Mouse (Mus musculus): ENCODE measurements around the gene Zbtb12. TPM values are rescaled to one million over a fixed set of nuclear protein-coding genes. Genes with fewer than 3 reads are reported as not detected.

The Zbtb12 gene
- polyA plus RNA-seq, 1 experiment: 12.3 TPM

DNA sequence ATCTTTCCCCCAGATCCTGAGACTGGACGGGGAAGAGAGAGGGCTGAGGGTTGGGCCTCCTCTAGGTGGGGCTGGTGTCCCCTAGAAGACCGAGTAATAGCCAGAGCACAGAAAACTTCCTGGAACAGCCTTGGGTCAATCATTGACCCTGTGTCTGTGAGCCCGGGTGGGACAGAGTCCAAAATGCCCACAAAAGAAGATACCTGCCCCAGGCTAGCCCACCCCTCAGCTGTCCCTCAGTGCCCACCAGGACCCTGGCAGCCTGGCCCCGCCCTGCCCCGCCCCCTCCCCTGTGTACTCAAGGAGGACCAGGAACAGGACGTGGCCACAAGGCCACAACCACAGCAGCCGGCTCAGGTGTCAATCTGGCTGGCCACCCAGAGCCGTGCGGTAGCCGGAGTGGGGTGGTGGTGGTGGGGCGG is 36.1 kb downstream of the Zbtb12 start:
- WGBS: 23% methylated on average over 11 of the region's 11 CpGs
- no peaks in the 10 kb centered on the region for H3K4me1 ChIP-seq (ENCODE audit: control insufficient read depth, insufficient read depth, low read length)
- DNase-seq: peak; percentile 48
- no peak overlapping the region for H3K4me3 ChIP-seq (replicated peaks; ENCODE audit: extremely low read depth, low read depth, low read length)
- TF ChIP-seq POLR2A (IDR thresholded peaks at IDR 0.05; ENCODE audit: borderline replicate concordance, extremely low read depth, low read depth, low read length) (no peak), CTCF (IDR thresholded peaks at IDR 0.05; ENCODE audit: insufficient read depth, low read length) (peak; percentile 35; the same call in 1 of the 2 replicates)

DNA sequence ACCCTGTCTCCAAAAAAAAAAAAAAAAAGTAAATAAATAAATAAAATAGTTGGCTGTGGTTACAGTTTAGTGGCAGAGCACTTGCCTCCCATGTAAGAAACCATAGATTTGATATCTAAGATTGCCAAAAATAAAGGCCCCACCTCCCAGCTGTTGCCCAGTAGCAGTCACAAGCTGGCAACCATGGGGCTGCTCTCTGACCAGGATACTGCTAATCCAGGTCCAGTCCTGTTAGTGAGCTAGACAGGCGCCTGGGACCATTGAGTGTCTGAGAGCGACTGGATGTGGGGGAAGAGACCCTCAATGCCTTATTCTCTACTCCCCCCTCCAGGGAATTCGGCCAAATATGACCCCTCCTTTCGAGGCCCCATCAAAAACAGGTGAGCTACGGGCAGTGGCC is 37.0 kb downstream of the Zbtb12 start:
- H3K4me1 ChIP-seq (ENCODE audit: control insufficient read depth, insufficient read depth, low read length): no peaks in the 10 kb centered on the region
- 90% methylated on average over 5 of the region's 5 CpGs for WGBS
- TF ChIP-seq CTCF (IDR thresholded peaks at IDR 0.05; ENCODE audit: insufficient read depth, low read length) (no peak), POLR2A (IDR thresholded peaks at IDR 0.05; ENCODE audit: borderline replicate concordance, extremely low read depth, low read depth, low read length) (no peak)
- DNase-seq: no peak
- H3K4me3 ChIP-seq (replicated peaks; ENCODE audit: extremely low read depth, low read depth, low read length): no peak overlapping the region

DNA sequence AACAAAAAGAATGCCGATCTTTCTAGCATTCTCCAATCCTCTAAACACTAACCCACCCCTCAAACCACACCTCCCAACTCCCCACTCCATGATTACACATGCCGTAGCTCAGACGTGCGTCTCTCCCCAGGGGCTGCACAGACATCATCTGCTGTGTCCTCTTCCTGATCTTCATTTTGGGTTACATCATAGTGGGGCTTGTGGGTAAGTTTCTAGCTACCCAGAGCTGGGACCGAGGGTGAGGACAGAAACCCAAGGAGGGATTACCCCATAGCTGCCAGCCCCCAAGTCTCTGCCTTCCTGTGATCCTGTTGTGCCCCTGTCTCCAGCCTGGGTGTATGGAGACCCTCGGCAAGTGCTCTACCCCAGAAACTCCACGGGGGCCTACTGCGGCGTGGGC is 37.9 kb downstream of the Zbtb12 start:
- Histone ChIP-seq H3K4me3 (replicated peaks; ENCODE audit: extremely low read depth, low read depth, low read length) (no peak overlapping the region), H3K4me1 (ENCODE audit: control insufficient read depth, insufficient read depth, low read length) (no peaks in the 10 kb centered on the region)
- no peak for DNase-seq
- 70% methylated on average over 9 of the region's 9 CpGs for WGBS
- TF ChIP-seq CTCF (IDR thresholded peaks at IDR 0.05; ENCODE audit: insufficient read depth, low read length) (no peak), POLR2A (IDR thresholded peaks at IDR 0.05; ENCODE audit: borderline replicate concordance, extremely low read depth, low read depth, low read length) (no peak)

DNA sequence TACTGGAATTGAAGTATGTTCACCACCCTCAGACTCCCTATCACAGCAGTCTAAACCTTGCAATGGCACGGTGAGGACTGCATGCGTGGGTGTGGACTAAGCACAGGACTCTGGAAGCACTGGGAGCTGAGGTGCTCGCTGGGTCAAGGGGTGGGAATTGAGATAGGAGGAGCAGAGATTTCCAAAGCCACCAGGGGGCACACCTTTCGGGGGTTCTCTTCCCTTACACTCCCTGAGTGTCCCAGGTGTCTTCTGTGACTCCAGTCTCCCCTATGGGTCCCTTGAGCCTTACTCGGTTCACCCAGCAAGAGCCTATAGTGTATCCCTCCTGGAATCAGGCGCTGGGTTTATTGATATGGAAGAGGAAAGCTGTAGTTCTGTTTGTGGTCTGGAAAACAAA is 43.7 kb downstream of the Zbtb12 start:
- Histone ChIP-seq H3K4me1 (ENCODE audit: control insufficient read depth, insufficient read depth, low read length) (no peaks in the 10 kb centered on the region), H3K4me3 (replicated peaks; ENCODE audit: extremely low read depth, low read depth, low read length) (no peak overlapping the region)
- no peak for TF ChIP-seq CTCF (IDR thresholded peaks at IDR 0.05; ENCODE audit: insufficient read depth, low read length)
- no peak for TF ChIP-seq POLR2A (IDR thresholded peaks at IDR 0.05; ENCODE audit: borderline replicate concordance, extremely low read depth, low read depth, low read length)
- no peak for DNase-seq
- WGBS: 52% methylated on average over 6 of the region's 6 CpGs

DNA sequence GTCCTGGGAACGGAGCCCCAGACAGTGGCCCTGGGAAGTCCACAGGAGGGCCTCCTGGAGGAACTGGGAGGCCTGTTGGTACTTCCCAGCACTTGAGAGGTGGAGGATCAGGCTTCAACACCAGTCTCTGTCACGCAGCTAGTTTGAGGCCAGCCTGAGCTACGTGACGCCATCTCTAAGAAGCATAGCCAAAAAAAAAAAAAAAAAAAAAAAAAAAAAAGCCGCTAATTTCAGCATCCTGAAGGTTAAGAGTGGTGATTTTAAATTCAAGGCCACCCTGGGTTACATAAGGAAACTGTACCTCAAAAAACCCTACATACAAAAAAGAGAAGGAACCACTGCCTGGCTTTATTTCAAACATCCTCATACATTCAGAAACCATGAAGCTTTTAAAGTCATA is 45.0 kb downstream of the Zbtb12 start:
- 60% methylated on average over 5 of the region's 5 CpGs for WGBS
- TF ChIP-seq POLR2A (IDR thresholded peaks at IDR 0.05; ENCODE audit: borderline replicate concordance, extremely low read depth, low read depth, low read length) (no peak), CTCF (IDR thresholded peaks at IDR 0.05; ENCODE audit: insufficient read depth, low read length) (no peak)
- Histone ChIP-seq H3K4me1 (ENCODE audit: control insufficient read depth, insufficient read depth, low read length) (no peaks in the 10 kb centered on the region), H3K4me3 (replicated peaks; ENCODE audit: extremely low read depth, low read depth, low read length) (no peak overlapping the region)
- DNase-seq: no peak

DNA sequence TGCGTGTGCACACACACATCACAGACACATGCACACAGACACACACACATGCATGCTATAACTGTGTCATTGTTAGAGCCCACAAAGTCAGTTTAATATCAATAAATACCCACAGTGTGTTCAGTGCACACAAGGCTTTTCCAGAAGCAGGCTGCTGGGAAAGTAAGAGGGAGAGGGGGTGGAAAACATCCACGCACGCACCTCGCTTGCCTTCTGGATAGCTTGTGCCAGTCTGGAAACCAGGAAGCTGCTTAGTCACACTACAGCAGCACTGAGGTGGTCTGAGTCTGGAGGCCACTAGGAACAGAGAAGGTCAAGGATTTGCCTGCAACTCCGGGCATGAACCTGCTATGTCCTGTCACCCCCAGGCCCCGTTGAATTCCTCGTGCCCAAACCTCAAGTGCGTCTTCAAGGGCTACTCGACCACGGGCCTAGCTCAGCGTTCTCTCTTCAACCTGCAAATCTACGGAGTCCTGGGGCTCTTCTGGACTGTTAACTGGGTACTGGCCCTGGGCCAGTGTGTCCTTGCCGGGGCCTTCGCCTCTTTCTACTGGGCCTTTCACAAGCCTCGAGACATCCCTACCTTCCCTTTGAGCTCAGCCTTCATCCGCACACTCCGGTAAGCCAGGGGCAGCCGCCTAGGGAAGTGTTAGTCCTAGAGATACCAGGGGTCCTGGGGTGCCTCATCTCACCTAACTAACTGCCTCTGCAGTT is 48.2 kb downstream of the Zbtb12 start:
- no peak overlapping the region for H3K4me3 ChIP-seq (replicated peaks; ENCODE audit: extremely low read depth, low read depth, low read length)
- WGBS: 69% methylated on average over 18 of the region's 18 CpGs
- TF ChIP-seq CTCF (IDR thresholded peaks at IDR 0.05; ENCODE audit: insufficient read depth, low read length) (no peak), POLR2A (IDR thresholded peaks at IDR 0.05; ENCODE audit: borderline replicate concordance, extremely low read depth, low read depth, low read length) (no peak)
- peak; percentile 17 for DNase-seq
- peaks cover 4% of the 10 kb centered on the region; the same call in 1 of the 2 replicates for H3K4me1 ChIP-seq (ENCODE audit: control insufficient read depth, insufficient read depth, low read length)

DNA sequence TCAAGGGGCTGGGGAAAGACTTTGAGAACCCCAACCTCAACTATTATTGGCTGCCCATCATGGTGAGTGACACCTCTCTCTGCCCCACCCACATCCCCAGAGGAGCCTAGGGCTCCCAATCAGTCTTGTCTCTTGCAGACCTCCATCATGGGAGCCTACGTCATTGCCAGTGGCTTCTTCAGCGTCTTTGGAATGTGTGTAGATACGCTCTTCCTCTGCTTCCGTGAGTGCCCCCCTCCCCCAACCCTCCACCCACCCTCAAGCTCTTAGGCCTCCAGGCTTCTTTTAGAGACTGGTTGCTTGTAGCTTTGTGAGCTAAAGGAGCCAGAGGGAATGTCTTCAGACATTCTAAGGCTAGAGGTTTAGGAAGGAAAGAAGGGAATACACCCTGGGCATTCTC is 49.6 kb downstream of the Zbtb12 start:
- 50% methylated on average over 4 of the region's 4 CpGs for WGBS
- TF ChIP-seq CTCF (IDR thresholded peaks at IDR 0.05; ENCODE audit: insufficient read depth, low read length): no peak
- TF ChIP-seq POLR2A (IDR thresholded peaks at IDR 0.05; ENCODE audit: borderline replicate concordance, extremely low read depth, low read depth, low read length): no peak
- no peak for DNase-seq
- H3K4me1 ChIP-seq (ENCODE audit: control insufficient read depth, insufficient read depth, low read length): peaks cover 4% of the 10 kb centered on the region; the same call in 1 of the 2 replicates
- no peak overlapping the region for H3K4me3 ChIP-seq (replicated peaks; ENCODE audit: extremely low read depth, low read depth, low read length)

DNA sequence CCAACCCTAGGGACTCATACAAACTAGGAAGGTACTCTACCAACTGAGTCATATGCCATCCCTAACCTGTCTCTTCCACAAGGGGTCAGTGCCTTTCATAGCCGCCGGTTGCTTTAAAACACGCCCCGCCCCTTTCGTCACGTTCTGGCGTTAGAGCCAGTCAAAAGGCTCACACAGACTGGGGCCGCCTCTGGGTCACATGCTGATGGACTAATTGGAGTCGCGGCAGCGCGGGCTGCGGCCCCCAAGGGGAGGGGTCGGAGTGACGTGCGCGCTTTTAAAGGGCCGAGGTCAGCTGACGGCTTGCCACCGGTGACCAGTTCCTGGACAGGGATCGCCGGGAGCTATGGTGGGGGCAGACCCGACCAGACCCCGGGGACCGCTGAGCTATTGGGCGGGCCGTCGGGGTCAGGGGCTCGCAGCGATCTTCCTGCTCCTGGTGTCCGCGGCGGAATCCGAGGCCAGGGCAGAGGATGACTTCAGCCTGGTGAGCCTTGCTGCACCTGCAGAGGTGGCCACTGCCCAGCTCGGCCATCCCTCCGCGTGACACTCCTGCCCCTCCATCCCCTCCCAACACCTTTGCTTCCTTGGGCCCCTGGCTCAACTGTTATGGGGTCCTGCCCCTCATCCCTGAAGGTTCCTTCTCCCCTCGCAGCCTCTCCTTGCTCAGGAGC is 51.9 kb downstream of the Zbtb12 start, which contains the start of gene Neu1:
Gene Neu1, plus strand, starts transcription at position 193 of the 674 bp plus-strand sequence.
- peak; percentile 98 for DNase-seq
- Histone ChIP-seq H3K4me1 (ENCODE audit: control insufficient read depth, insufficient read depth, low read length) (peaks cover 4% of the 10 kb centered on the region; the same call in 1 of the 2 replicates), H3K4me3 (replicated peaks; ENCODE audit: extremely low read depth, low read depth, low read length) (peak within 1 kb of the TSS; percentile 67)
- TF ChIP-seq CTCF (IDR thresholded peaks at IDR 0.05; ENCODE audit: insufficient read depth, low read length): peak; percentile 58
- peak; percentile 89; the same call in 1 of the 2 replicates for TF ChIP-seq POLR2A (IDR thresholded peaks at IDR 0.05; ENCODE audit: borderline replicate concordance, extremely low read depth, low read depth, low read length)
- under 1% methylated on average over 38 of the region's 38 CpGs for WGBS

DNA sequence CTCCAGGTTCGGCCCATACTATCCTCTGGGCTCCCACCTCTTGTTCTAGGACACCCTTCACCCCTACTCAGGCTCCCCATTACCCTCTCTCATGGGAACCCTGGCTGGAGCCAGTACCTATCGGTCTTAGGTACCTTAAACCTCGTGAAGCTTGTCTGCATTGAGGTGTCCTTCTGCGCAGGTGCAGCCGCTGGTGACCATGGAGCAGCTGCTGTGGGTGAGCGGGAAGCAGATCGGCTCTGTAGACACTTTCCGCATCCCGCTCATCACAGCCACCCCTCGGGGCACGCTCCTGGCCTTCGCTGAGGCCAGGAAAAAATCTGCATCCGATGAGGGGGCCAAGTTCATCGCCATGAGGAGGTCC is 52.4 kb downstream of the Zbtb12 start:
- H3K4me3 ChIP-seq (replicated peaks; ENCODE audit: extremely low read depth, low read depth, low read length): peak overlapping the region; percentile 67
- H3K4me1 ChIP-seq (ENCODE audit: control insufficient read depth, insufficient read depth, low read length): peaks cover 4% of the 10 kb centered on the region; the same call in 1 of the 2 replicates
- WGBS: 8% methylated on average over 14 of the region's 14 CpGs
- TF ChIP-seq POLR2A (IDR thresholded peaks at IDR 0.05; ENCODE audit: borderline replicate concordance, extremely low read depth, low read depth, low read length) (no peak), CTCF (IDR thresholded peaks at IDR 0.05; ENCODE audit: insufficient read depth, low read length) (no peak)
- DNase-seq: peak; percentile 37
